Mouse (Mus musculus) adrenal gland, postnatal 25 days (tissue): ENCODE measurements around the gene Camk2d. TPM values are rescaled to one million over a fixed set of nuclear protein-coding genes. Genes with fewer than 3 reads are reported as not detected.

Experiments used
- DNase-seq: peaks from one replicate; pipeline ENCODE4 v3.0.0; 2021; ENCODE audit warnings: mixed read lengths
- total RNA-seq: library from RNA; stranded (reverse); gene quantifications from 2 replicates; pipeline ENCODE4 v1.2.3, GENCODE M21; 2021

Camk2d gene
- total RNA-seq, 1 experiment from 2014 or later: 105 TPM

GRCm38 (mm10) chr3:126690627-126691505, 94.8 kb downstream of the Camk2d start:
- DNase-seq: no peak

- DNase-seq: no peak
Observed at GRCm38 (mm10) chr3:126691565-126691964, 95.5 kb downstream of the Camk2d start.

DNA sequence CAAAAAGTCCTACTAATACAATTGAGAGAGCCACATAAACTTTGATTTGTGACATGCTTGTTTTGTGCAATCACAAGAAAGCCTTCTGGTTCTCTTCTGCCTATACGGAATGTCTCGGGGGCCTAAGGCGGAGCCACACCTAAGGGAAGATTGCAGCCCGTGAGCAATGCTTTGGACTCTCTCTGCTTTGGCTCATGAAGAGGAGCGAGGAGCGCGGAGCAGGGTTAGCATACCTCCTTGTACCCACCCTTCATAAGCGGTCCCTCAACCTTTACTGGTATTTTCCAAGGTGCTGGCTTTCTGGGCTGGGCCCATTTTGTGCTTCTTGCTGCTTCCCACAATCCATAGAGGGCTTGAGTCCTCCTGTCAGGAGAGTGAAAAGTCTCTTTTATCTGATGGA, 96.7 kb downstream of the Camk2d start:
- DNase-seq: no peak

DNA sequence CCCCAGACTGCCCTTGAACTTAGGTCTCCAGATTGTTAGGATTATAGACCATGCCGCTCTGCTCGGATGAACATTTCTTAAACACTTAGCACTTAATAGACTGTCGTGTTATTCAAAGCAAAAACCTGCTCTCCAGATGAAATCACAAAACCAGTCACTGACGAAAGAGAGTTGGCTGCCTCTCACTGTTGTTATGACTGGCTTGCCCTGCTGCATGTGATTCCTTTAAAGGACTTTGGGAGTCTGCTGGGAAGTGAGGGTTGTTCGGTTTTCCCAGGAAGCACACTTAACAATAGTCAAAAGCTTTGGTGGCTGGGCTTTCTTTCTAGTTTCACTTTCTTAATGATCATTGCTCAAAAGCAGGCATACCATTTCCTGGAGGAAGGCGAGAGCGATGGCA, 97.2 kb downstream of the Camk2d start:
- DNase-seq: no peak

- DNase-seq: peak; percentile 56
Observed at GRCm38 (mm10) chr3:126695456-126696293, 99.6 kb downstream of the Camk2d start.

- no peak for DNase-seq
Observed at GRCm38 (mm10) chr3:126696620-126697019, 100.5 kb downstream of the Camk2d start.

DNA sequence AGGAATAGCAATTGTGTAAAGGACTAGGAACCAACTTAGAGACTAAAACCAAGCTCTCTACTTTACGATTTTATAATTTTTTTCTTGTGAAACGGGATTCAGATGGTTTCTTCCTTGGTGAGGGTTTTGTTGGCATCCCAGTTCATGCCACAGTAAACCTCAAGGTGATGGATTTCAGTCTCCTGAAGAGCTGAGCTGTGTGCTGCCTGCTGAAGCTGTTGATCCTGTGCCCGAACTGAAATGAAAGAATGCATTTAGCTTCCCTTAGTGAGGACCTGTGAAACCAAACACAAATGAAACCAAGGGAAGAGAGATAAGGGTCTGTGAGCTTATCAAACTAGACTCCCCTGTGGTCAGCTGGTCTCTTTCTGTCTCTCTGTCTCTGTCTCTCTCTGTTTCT, 103.6 kb downstream of the Camk2d start:
- no peak for DNase-seq

DNA sequence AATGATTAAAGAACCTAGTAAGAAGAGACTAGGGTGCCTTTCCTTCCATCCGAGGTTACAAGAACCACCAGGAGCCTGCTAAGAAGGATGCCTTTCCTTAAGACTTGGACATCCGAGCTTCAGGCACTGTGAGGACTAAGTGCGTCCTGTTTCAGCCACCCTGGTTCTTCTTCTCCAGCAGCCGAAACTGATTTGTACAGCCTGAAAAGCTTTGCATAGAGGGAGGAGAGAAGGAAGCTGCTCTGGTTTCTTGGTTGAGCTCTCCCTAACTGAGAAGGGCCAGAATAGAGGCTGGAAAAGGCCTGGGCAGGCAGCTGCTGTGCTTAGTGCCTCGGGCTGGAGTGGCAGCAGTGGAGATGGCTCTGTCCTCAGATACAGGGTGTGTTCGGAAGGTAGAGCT, 105.0 kb downstream of the Camk2d start:
- no peak for DNase-seq

GRCm38 (mm10) chr3:126701586-126701985, 105.5 kb downstream of the Camk2d start:
- DNase-seq: no peak

GRCm38 (mm10) chr3:126705490-126705889, 109.4 kb downstream of the Camk2d start:
- no peak for DNase-seq

DNA sequence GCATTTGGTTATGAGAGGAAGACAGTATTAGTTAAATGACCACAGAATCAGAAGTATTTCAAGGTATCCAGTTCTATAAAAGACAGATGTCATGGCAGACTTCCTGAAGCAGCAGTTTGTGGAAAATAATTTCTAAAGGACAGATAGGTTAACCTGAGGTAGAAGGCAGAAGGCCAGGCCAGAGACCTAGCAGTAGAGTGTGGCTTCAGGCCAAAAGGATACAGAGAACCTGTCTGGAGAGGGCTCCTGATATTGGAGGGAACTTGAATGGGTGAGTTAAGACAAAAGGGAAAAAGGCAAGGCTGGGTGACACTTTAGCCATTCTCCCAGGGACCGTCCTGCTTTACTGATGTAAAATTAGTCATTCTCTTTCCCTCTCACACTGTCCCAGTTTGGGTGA, 118.2 kb downstream of the Camk2d start:
- no peak for DNase-seq

DNA sequence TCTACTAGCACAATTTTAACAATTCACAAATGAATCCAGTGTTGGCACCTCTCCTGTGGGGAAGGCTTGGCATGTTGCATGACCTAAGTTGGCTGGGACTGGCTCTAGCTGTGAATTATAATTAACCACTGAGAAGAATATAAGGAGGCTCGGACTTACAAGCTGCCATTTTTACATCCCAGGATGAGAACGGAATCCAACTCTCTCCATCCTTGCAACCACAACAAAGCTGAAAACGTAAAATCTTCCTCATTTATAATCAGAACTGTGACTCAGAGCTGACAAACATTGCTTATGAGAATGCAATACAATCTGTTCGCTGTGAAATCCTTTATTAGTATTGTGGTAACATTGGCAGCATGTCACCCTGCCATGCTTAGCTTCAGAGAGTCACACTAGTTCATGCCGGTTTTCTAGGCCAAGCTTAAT, 126.9 kb downstream of the Camk2d start:
- DNase-seq: no peak

GRCm38 (mm10) chr3:126723458-126723857, 127.4 kb downstream of the Camk2d start:
- DNase-seq: no peak

- no peak for DNase-seq
Observed at GRCm38 (mm10) chr3:126725647-126726046, 129.5 kb downstream of the Camk2d start.

DNA sequence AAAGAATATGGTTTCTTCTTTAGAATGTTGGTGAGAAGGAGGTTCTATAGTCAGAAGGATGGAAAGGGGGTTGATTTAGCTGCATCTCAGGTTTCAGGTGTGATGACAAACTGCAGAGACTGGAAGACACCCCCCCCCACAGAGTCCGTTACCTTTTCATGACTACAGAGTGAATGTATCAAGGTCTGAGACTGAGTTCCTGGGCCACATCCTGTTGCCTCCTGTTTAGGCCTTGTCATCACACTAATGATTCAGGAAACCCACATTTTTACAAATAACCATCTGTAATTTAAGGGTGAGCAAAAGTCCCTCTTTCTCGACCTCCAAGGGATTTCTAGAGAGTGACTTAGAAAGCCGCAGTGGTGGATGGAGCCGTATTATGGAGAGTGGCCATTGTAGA, 131.3 kb downstream of the Camk2d start:
- DNase-seq: no peak

DNA sequence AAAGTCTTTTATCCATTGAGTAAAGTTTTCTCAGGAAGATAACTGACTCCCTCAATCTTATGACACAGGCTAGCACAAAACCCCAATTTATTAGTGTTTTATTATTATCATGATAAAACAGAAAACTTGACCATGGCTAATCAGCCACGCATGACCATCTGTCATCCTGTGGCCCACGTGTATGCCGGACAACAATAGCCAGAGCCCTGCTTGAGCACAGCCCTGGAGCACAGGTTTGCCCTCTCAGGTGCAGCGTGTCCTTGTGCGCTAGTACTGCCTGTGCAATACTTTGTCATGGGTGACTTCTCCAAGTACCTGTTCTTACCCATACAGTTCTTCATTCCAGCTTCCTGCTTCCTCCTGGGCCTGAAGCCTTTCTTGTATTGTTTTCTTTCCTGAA, 134.3 kb downstream of the Camk2d start:
- DNase-seq: no peak

DNA sequence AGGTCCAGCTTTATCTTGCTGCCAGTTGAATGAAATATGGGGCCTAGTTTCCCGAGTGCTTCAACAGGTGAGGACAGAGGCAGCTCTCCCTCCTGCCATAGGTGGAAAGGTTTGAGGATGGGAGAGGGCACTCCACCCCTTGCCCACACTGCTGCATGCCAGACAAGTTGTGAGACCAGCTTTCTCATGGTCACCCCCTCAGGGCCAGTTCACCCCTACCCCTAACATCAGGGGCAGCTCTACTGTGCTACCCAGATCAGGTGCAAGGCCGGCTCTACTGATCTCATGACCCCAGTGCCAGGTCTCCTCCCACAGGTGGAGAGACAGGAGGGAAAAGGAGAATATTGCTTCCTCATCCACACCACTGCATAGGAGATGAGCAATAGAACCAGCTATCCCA, 136.2 kb downstream of the Camk2d start:
- DNase-seq: no peak

GRCm38 (mm10) chr3:126734533-126734932, 138.4 kb downstream of the Camk2d start:
- DNase-seq: no peak

DNA sequence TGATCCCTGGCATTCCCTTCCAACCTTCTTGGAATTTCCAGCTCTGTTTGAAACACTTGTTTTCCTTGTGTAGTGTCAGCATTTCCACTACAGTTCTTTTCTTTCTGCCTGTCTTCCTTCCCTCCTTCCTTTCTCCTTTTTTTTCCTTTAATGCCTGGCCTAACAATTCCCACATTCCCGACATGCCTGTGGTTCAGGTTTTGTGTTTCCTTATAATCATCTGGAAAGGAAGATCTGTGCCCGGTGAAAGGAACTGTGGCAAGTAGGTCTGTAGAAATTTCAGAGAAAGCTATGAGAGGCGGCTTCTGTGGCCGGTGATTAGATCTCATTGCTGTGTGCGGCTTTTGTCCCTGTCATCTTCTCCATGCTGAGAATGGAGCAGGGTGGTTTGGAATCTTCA, 139.1 kb downstream of the Camk2d start:
- no peak for DNase-seq

DNA sequence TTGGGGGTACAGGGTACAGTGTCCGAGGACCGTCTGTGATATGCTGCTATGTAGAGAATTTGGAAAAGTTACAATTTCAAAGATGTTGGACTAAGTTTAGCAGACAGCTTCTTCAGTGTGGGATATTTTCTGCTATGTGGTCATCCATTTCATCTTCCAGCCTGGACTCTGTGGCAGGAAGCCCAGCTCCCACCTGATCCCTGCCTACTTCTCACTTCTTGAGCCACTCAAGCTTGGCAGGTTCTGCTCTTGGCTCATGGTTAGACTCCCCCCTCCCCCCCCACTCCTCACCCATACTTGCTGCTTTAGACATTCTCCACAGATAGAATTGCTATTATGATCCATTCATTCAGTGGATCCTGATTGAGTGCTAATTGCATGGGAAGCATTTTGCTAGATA, 141.0 kb downstream of the Camk2d start:
- no peak for DNase-seq

DNA sequence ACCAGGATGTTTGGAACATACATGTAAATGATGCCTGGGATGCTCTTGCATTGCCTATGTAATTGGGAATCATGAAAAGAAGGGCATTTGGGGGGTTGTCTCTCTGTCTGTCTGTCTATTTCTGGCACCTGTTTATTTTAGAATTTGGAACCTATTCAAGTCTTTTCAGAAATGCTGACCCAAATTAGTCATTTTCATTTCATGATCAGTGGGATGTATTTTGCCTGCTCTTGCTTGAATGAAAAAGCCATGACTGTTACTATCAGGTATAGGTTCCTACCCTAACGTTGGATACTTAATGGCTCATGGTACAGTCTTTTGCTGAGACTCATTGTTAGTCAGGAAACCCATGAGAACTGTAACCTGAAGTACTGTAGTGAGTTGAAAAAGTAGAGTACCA, 144.0 kb downstream of the Camk2d start:
- DNase-seq: no peak

DNA sequence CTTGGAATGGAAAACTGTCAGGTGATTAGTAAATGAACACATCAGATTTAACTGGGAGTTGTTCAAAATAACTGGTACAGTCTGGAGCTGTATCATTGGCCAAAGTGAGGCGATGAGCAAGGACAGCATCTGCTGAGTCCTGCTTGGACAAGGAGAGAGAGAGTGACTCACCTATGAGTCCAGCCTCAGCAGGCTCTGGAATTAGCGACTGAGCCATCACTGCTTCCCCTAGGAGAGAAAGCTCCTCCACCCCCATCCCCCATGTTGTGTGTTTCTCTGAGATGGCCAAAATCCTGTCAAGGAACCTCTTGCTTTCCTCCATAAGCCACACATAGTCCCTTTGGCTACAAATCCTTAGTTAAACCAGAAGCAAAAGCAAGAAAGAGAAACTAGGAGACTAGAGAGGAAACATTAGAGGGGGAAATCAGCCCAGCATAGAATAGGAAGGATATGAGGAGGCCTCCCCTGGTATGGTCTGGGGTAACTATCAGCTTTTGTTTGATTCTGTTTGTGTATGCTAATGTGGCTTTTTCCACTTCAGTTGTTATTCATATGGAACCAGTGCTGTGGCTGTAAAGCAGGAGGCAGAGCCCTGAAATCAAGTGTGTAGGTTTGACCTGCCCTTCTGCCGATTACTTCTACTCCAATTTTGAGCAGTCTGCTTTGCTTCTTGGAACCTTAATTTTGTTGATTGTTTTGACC, 148.5 kb downstream of the Camk2d start:
- DNase-seq: peak; percentile 21
